Mouse (Mus musculus): ENCODE data around the gene Prg3. TPM values are rescaled to one million over a fixed set of nuclear protein-coding genes. Genes with fewer than 3 reads are reported as not detected.

Gene Prg3
- total and polyA plus RNA-seq, 3 experiments, result not detected

DNA sequence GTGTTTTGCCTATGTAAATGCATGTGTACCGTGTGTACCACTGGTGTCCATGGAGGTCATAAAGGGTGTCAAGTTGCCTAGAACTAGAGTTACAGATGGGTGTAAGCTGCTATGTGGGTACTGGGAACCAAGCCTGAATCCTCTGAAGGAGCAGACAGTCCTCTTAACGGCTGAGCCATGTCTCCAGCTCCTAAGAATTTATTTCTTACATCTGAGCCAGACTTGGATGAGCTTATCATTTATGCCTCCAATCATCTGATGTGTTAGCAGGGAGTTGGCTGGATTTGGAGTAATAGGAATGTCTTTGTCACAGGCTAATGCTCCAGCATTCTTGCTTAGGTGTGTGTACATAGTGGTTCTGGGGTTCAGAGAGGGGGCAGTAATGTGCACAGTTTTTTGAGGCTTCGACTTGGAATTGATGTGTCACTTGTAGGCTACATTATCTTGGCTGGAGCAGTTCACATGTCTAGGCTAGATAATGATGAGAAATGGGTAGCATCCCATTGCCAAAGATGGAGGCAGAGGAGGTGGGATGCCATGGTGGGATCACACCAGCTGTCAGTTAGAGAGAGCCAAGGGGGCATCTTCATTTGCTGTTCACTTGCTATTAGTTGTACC lies 40.8 kb upstream of the Prg3 start:
- TF ChIP-seq NELFE (IDR thresholded peaks at IDR 0.05; ENCODE audit: low read depth, low read length) (no peak), TAL1 (IDR thresholded peaks at IDR 0.05; ENCODE audit: low read length) (no peak), TCF12 (IDR thresholded peaks at IDR 0.05; ENCODE audit: low read depth, low read length) (no peak), RAD21 (IDR thresholded peaks at IDR 0.05; ENCODE audit: low read depth, low read length) (no peak)
- no peak for DNase-seq (ENCODE audit: low read depth, low spot score)
- no peaks in the 10 kb centered on the region for H3K9me3 ChIP-seq (replicated peaks; ENCODE audit: insufficient read depth, low read length)
- H3K27me3 ChIP-seq (ENCODE audit: control insufficient read depth in 1 of 2, insufficient read depth in 2 of 2, low read length in 2 of 2), result no peaks in the 10 kb centered on the region
- H3K79me2 ChIP-seq (ENCODE audit: control insufficient read depth, insufficient read depth, low read length, poor library complexity), result no peaks in the 10 kb centered on the region; the same call in 1 of the 2 replicates
- no peak overlapping the region for H3K4me3 ChIP-seq (ENCODE audit: control insufficient read depth in 1 of 2, insufficient read depth in 1 of 2, low read depth in 2 of 2, low read length in 2 of 2)
- no peak overlapping the region for H3K27ac ChIP-seq (ENCODE audit: control insufficient read depth, low read depth, low read length)
- H3K4me1 ChIP-seq (ENCODE audit: control insufficient read depth in 1 of 2, insufficient read depth in 2 of 2, low read length in 2 of 2), result no peaks in the 10 kb centered on the region
- H3K36me3 ChIP-seq (ENCODE audit: control insufficient read depth in 1 of 2, insufficient read depth in 2 of 2, low read length in 2 of 2), result peaks cover 0 to 44% of the 10 kb centered on the region in 2 experiments; a peak in 3 of 4 replicates
- H3K9ac ChIP-seq (ENCODE audit: control insufficient read depth, low read depth, low read length, poor library complexity, severe bottlenecking), result no peak overlapping the region

GRCm38 (mm10) chr2:84948252-84948651 lies 39.8 kb upstream of the Prg3 start:
- no peak for DNase-seq (ENCODE audit: low read depth, low spot score)
- Histone ChIP-seq H3K9me3 (replicated peaks; ENCODE audit: insufficient read depth, low read length) (no peaks in the 10 kb centered on the region), H3K79me2 (ENCODE audit: control insufficient read depth, insufficient read depth, low read length, poor library complexity) (no peaks in the 10 kb centered on the region; the same call in 1 of the 2 replicates), H3K36me3 (ENCODE audit: control insufficient read depth in 1 of 2, insufficient read depth in 2 of 2, low read length in 2 of 2) (peaks cover 0 to 46% of the 10 kb centered on the region in 2 experiments; a peak in 3 of 4 replicates), H3K27ac (ENCODE audit: control insufficient read depth, low read depth, low read length) (no peak overlapping the region), H3K9ac (ENCODE audit: control insufficient read depth, low read depth, low read length, poor library complexity, severe bottlenecking) (no peak overlapping the region), H3K27me3 (ENCODE audit: control insufficient read depth in 1 of 2, insufficient read depth in 2 of 2, low read length in 2 of 2) (no peaks in the 10 kb centered on the region), H3K4me1 (ENCODE audit: control insufficient read depth in 1 of 2, insufficient read depth in 2 of 2, low read length in 2 of 2) (no peaks in the 10 kb centered on the region), H3K4me3 (ENCODE audit: control insufficient read depth in 1 of 2, insufficient read depth in 1 of 2, low read depth in 2 of 2, low read length in 2 of 2) (no peak overlapping the region)
- TF ChIP-seq CHD2 (IDR thresholded peaks at IDR 0.05; ENCODE audit: low read length), result no peak
- no peak for TF ChIP-seq NELFE (IDR thresholded peaks at IDR 0.05; ENCODE audit: low read depth, low read length)
- no peak for TF ChIP-seq GATA1 (IDR thresholded peaks at IDR 0.05; ENCODE audit: low read depth, low read length)
- TF ChIP-seq POLR2A (IDR thresholded peaks at IDR 0.05; ENCODE audit: control insufficient read depth in 1 of 2, insufficient read depth in 1 of 2, low read depth in 1 of 2, low read length in 2 of 2, poor library complexity in 1 of 2), result no peak
- no peak for TF ChIP-seq KAT2A (conservative IDR thresholded peaks at IDR 0.05; ENCODE audit: low read depth, low read length)
- no peak for TF ChIP-seq ZC3H11A (IDR thresholded peaks at IDR 0.05; ENCODE audit: low read depth, low read length)
- TF ChIP-seq E2F4 (IDR thresholded peaks at IDR 0.05; ENCODE audit: borderline replicate concordance, low read depth, low read length), result no peak
- TF ChIP-seq RCOR1 (IDR thresholded peaks at IDR 0.05; ENCODE audit: low read depth, low read length), result no peak
- no peak for TF ChIP-seq GABPA (IDR thresholded peaks at IDR 0.05; ENCODE audit: low read depth, low read length)
- no peak for TF ChIP-seq CHD1 (IDR thresholded peaks at IDR 0.05; ENCODE audit: low read depth, low read length)
- no peak for TF ChIP-seq MYB (IDR thresholded peaks at IDR 0.05; ENCODE audit: low read depth, low read length)
- no peak for TF ChIP-seq MXI1 (IDR thresholded peaks at IDR 0.05; ENCODE audit: low read depth, low read length)

- H3K36me3 ChIP-seq (ENCODE audit: control insufficient read depth in 1 of 2, insufficient read depth in 2 of 2, low read length in 2 of 2), result peaks cover 0 to 46% of the 10 kb centered on the region in 2 experiments; a peak in 3 of 4 replicates
- H3K79me2 ChIP-seq (ENCODE audit: control insufficient read depth, insufficient read depth, low read length, poor library complexity), result no peaks in the 10 kb centered on the region; the same call in 1 of the 2 replicates
- no peaks in the 10 kb centered on the region for H3K9me3 ChIP-seq (replicated peaks; ENCODE audit: insufficient read depth, low read length)
- DNase-seq (ENCODE audit: low read depth, low spot score), result no peak
- no peak overlapping the region for H3K4me3 ChIP-seq (ENCODE audit: control insufficient read depth in 1 of 2, insufficient read depth in 1 of 2, low read depth in 2 of 2, low read length in 2 of 2)
- H3K27ac ChIP-seq (ENCODE audit: control insufficient read depth, low read depth, low read length), result no peak overlapping the region
- no peaks in the 10 kb centered on the region for H3K27me3 ChIP-seq (ENCODE audit: control insufficient read depth in 1 of 2, insufficient read depth in 2 of 2, low read length in 2 of 2)
- no peaks in the 10 kb centered on the region for H3K4me1 ChIP-seq (ENCODE audit: control insufficient read depth in 1 of 2, insufficient read depth in 2 of 2, low read length in 2 of 2)
- TF ChIP-seq HCFC1 (IDR thresholded peaks at IDR 0.05; ENCODE audit: low read depth, low read length), result no peak
- no peak for TF ChIP-seq MAZ (IDR thresholded peaks at IDR 0.05; ENCODE audit: low read depth, low read length)
- no peak for TF ChIP-seq ELF1 (IDR thresholded peaks at IDR 0.05; ENCODE audit: low read depth, low read length)
- no peak for TF ChIP-seq MEF2A (IDR thresholded peaks at IDR 0.05; ENCODE audit: extremely low read depth, insufficient replicate concordance, low read depth, low read length, poor library complexity, severe bottlenecking)
- TF ChIP-seq ETS1 (IDR thresholded peaks at IDR 0.05; ENCODE audit: low read depth, low read length), result no peak
- no peak for TF ChIP-seq GABPA (IDR thresholded peaks at IDR 0.05; ENCODE audit: low read depth, low read length)
- TF ChIP-seq POLR2AphosphoS2 (IDR thresholded peaks at IDR 0.05; ENCODE audit: low read length), result no peak
- TF ChIP-seq ZKSCAN1 (IDR thresholded peaks at IDR 0.05; ENCODE audit: low read depth, low read length), result no peak
- TF ChIP-seq UBTF (IDR thresholded peaks at IDR 0.05; ENCODE audit: borderline replicate concordance, insufficient read depth, low read depth, low read length), result no peak
- TF ChIP-seq POLR2A (IDR thresholded peaks at IDR 0.05; ENCODE audit: control insufficient read depth in 1 of 2, insufficient read depth in 1 of 2, low read depth in 1 of 2, low read length in 2 of 2, poor library complexity in 1 of 2), result no peak
- no peak for TF ChIP-seq ZC3H11A (IDR thresholded peaks at IDR 0.05; ENCODE audit: low read depth, low read length)
- no peak for TF ChIP-seq USF1 (IDR thresholded peaks at IDR 0.05; ENCODE audit: low read depth, low read length)
- no peak for TF ChIP-seq MAFK (IDR thresholded peaks at IDR 0.05; ENCODE audit: borderline replicate concordance, low read depth, low read length)
- H3K9ac ChIP-seq (ENCODE audit: control insufficient read depth, low read depth, low read length, poor library complexity, severe bottlenecking), result no peak overlapping the region
These were observed 39.3 kb upstream of the Prg3 start for GRCm38 (mm10) chr2:84948721-84949120.
